Mouse (Mus musculus): Measurements from ENCODE around the gene Gm20721.

DNA sequence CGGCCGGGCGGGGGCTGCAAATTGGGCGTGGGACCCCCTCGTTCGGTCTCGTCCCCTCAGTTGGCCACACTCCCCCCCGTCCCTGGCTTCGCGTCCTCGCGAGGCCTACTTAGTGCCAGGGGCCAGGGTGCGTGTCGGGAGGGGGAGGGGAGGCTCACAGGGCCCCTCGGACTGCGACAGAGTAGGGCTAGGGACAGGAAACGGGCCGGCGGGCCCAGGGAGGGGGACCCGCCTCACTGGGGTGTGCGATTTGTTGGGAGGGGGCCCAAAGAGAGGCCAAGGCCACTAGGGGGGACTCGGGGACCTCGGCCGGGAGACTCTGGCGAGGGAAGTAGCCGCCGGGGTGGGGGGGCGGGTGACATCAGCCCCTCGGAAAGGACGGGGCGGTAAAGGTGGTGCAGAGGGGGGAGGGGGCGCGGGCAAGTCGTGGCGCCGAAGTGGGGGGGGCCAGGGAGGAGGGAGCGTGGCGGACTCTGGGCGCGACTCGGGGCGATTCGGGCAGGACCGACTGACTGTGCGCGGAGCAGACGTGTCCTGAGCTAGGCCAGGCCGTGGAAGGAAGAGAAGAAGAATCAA, 15.8 kb downstream of the Gm20721 start:
- TF ChIP-seq SIN3A (IDR thresholded peaks at IDR 0.05; ENCODE audit: low read length) (no peak; the same call in 1 of the 2 replicates), USF2 (conservative IDR thresholded peaks at IDR 0.05; ENCODE audit: low read depth, low read length) (no peak), UBTF (IDR thresholded peaks at IDR 0.05; ENCODE audit: low read depth, low read length) (no peak), POLR2A (IDR thresholded peaks at IDR 0.05; ENCODE audit: low read depth, low read length) (no peak), USF1 (IDR thresholded peaks at IDR 0.05; ENCODE audit: low read depth, low read length) (no peak), JUN (IDR thresholded peaks at IDR 0.05; ENCODE audit: insufficient read depth, low read depth, low read length) (no peak), CTCF (conservative IDR thresholded peaks at IDR 0.05 in 1 of 2, IDR thresholded peaks at IDR 0.05 in 1 of 2; ENCODE audit: low read depth in 2 of 2, low read length in 2 of 2) (peak in 1 of 2 experiments; percentile 31; a peak in 2 of 4 replicates), BHLHE40 (IDR thresholded peaks at IDR 0.05; ENCODE audit: low read depth, low read length) (0 out of 2 replicates have a peak, but pooled peaks have one; percentile 19), POLR2AphosphoS2 (IDR thresholded peaks at IDR 0.05; ENCODE audit: low read depth, low read length) (no peak)
